Mouse (Mus musculus) forebrain, embryonic 14.5 days (tissue): ENCODE results near the gene Tnn. TPM values are rescaled to one million over a fixed set of nuclear protein-coding genes. Genes with fewer than 3 reads are reported as not detected.
A peak's percentile ranks its signal among the peaks of the same experiment; 100 is the strongest.

ENCODE experiments used
- ATAC-seq: fragments of 200-750 bp; cut with Nextera tagmentation; 2 replicates; pipeline ENCODE4 v1.8.0; 2017; ENCODE audit warnings: mild to moderate bottlenecking, moderate library complexity
- DNase-seq: peaks from one replicate; pipeline ENCODE4 v3.0.0-alpha.2; 2015; ENCODE audit warnings: low spot score
- H3K27ac ChIP-seq: fragments of 300-500 bp; sonication (generic); 2 replicates; pipeline ENCODE4 v1.5.1; 2014; ENCODE audit warnings: low read depth, mild to moderate bottlenecking, control low read depth, low read length, moderate library complexity
- H3K27me3 ChIP-seq: fragments of 300-500 bp; sonication (generic); replicated peaks from 2 replicates; pipeline ENCODE4 v1.6.1; 2014; ENCODE audit warnings: low read length, control low read depth, mixed read lengths; ENCODE audit not compliant: control insufficient read depth, insufficient read depth
- H3K36me3 ChIP-seq: fragments of 300-500 bp; sonication (generic); 2 replicates; pipeline ENCODE4 v1.6.1; 2014; ENCODE audit warnings: low read length, control low read depth; ENCODE audit not compliant: control insufficient read depth, insufficient read depth
- H3K4me1 ChIP-seq: fragments of 300-500 bp; sonication (generic); 2 replicates; pipeline ENCODE4 v1.6.1; 2014; ENCODE audit warnings: antibody characterized with exemption, low read length, control low read depth; ENCODE audit not compliant: control insufficient read depth, insufficient read depth
- H3K4me2 ChIP-seq: fragments of 300-500 bp; sonication (generic); 2 replicates; pipeline ENCODE4 v1.6.1; 2014; ENCODE audit warnings: mild to moderate bottlenecking, control low read depth, low read length
- H3K4me3 ChIP-seq: fragments of 300-500 bp; sonication (generic); 2 replicates; pipeline ENCODE4 v1.5.1; 2014; ENCODE audit warnings: low read depth, low read length, control low read depth
- H3K9ac ChIP-seq: fragments of 300-500 bp; sonication (generic); 2 replicates; pipeline ENCODE4 v1.6.1; 2014; ENCODE audit warnings: mild to moderate bottlenecking, low read length, control low read depth, moderate library complexity
- H3K9me3 ChIP-seq: fragments of 300-500 bp; sonication (generic); replicated peaks from 2 replicates; pipeline ENCODE4 v1.6.1; 2016; ENCODE audit warnings: low read length, control low read depth, mixed read lengths; ENCODE audit not compliant: control insufficient read depth
- WGBS: fragments of 180-500 bp; shearing (Covaris S2); extraction: QIAGEN DNeasy Blood & Tissue Kit; methylation state at CpG from one replicate; pipeline ENCODE4 v1.1.7; 2014; 5-methylcytosine and 5-hydroxymethylcytosine counted together
- polyA plus RNA-seq: library from polyadenylated mRNA; unstranded; fragments of >200 nt; fragmentation: Nextera tagmentation; extraction: Ambion mirVana; gene quantifications from 2 replicates; pipeline ENCODE4 v1.2.1, GENCODE M21; 2014

The Tnn gene
- polyA plus RNA-seq, 1 experiment from 2014 or later, result 0.04 TPM

DNA sequence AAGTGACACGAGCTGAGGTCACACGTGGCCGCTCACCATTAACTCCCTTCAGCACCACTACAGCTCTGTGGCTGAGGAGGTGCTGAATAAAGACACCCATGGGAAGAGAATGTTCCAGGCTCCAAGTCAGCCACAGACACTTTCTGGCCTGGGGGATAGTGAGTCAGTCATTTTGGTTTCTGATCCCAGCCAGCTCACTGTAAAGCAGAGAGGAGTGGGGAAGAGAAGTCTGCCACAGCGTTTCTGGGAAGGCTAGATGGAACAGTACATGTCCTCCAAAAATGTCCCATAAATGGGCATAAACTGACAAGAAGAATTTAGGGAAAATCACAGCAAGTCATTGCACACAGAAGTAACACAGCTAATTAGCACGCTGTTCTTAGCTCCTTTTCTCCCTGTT, 52.4 kb downstream of the Tnn start:
- no peak overlapping the region for H3K4me3 ChIP-seq
- no peaks in the 10 kb centered on the region for H3K4me1 ChIP-seq
- H3K4me2 ChIP-seq, result no peak overlapping the region
- no peaks in the 10 kb centered on the region for H3K27me3 ChIP-seq
- ATAC-seq (no peak), DNase-seq (no peak)
- H3K27ac ChIP-seq, result no peak overlapping the region
- WGBS, result 71% methylated on average over 5 of the region's 5 CpGs
- H3K36me3 ChIP-seq, result no peaks in the 10 kb centered on the region
- no peak overlapping the region for H3K9ac ChIP-seq
- no peaks in the 10 kb centered on the region for H3K9me3 ChIP-seq

DNA sequence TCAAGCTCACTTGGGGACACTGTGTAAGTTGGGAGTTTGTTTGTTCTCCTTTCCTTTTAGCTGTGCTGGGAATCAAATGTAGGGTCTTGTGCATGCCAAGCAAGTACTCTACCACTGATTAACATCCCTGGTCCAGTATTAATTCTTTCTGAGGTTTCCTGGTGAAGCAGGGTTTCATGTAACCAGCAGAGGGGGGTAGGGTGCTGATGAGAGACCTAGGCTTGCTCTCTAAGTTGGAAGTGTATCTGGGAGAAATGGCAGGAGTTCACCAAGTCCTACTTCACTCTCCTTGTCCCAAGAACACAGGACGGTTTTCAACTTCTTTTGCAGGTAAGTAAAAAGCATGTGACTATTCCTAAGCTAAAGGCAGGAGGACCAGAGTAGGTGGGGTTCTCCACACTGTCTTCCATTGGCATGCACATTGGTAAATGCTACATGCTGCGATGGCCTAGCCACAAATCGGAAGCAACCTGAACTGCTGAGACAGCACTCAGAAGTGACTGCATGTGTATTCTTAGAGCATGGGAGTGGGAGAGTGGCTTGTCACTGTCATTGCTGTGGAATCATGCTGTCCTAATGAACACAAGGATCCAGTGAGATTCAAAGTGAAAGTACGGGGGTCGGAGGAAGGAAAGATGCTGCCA, 53.6 kb downstream of the Tnn start:
- Histone ChIP-seq H3K36me3 (no peaks in the 10 kb centered on the region), H3K27me3 (no peaks in the 10 kb centered on the region), H3K4me2 (no peak overlapping the region), H3K4me1 (no peaks in the 10 kb centered on the region), H3K4me3 (no peak overlapping the region), H3K27ac (no peak overlapping the region), H3K9ac (no peak overlapping the region), H3K9me3 (no peaks in the 10 kb centered on the region)
- WGBS, result 82% methylated on average over 5 of the region's 5 CpGs
- no peak for ATAC-seq
- no peak for DNase-seq

DNA sequence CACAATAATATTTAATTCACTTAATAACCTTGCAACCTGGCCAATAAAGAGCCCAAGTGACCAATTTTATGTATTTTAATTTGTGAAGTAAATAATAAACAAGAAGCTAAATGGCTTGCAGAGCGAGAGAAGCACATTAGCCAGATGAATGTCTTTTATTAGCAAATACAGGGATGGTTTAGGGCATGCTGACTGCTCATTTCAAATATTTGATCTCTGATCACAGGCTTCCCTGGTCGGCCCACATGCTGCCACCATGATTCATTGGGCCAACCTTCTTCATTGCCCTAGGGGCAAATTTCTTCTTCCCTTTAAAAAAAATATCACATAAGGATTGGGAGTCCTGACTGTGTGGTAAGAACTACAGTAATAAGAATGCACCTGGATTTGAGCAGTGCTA, 66.7 kb downstream of the Tnn start:
- H3K4me3 ChIP-seq, result no peak overlapping the region
- no peak for ATAC-seq
- DNase-seq, result no peak
- no peaks in the 10 kb centered on the region for H3K9me3 ChIP-seq
- no peaks in the 10 kb centered on the region for H3K36me3 ChIP-seq
- WGBS, result 96% methylated on average over 2 of the region's 2 CpGs
- no peaks in the 10 kb centered on the region for H3K27me3 ChIP-seq
- no peak overlapping the region for H3K9ac ChIP-seq
- H3K27ac ChIP-seq, result no peak overlapping the region
- no peaks in the 10 kb centered on the region for H3K4me1 ChIP-seq
- no peak overlapping the region for H3K4me2 ChIP-seq

DNA sequence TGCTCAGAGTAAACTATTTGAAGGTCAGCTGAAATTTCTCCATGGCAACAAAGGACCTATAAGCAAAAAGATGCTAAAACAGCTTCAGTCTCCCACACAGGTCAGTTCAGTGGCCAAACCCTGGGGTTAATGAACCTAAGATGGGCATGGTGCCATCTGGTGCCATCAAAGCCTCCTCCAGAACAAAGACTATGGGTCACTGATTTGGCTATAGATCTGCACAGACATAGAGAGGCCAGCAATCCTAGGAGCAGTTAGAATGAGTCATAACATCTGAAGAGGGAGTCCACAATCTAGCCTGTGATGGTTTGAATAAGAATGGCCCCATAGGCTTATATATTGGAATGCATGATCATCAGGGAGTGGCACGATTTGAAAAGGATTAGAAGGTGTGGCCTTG, 69.1 kb downstream of the Tnn start:
- H3K4me1 ChIP-seq, result no peaks in the 10 kb centered on the region
- 88% methylated on average over 1 of the region's 1 CpGs for WGBS
- H3K4me2 ChIP-seq, result no peak overlapping the region

DNA sequence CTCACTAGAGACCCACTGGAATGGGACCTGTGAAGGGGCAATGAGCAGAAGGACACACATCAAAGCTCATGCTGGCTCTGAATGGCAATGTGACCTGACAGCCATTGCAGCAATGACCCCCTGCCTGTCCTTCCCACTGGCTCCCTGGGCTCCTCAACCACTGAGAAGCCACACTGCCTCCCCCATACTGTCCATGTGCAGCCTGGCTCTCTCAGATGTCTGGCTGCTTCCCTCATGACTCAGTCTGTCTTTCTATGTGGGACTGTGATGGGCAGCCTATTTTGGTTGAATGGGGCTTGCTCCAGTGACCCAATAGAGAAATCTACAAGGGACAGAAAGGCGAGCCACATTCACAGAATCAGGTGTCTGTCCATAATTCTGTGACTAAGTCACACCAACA, 70.7 kb downstream of the Tnn start:
- Histone ChIP-seq H3K4me1 (no peaks in the 10 kb centered on the region), H3K27ac (no peak overlapping the region), H3K36me3 (no peaks in the 10 kb centered on the region), H3K27me3 (no peaks in the 10 kb centered on the region), H3K4me3 (no peak overlapping the region), H3K9ac (no peak overlapping the region), H3K9me3 (no peaks in the 10 kb centered on the region), H3K4me2 (no peak overlapping the region)
- 86% methylated on average over 1 of the region's 1 CpGs for WGBS
- ATAC-seq, result no peak
- no peak for DNase-seq

More for the DNA sequence above, 69.1 kb downstream of the Tnn start:
- Histone ChIP-seq H3K4me3 (no peak overlapping the region), H3K9me3 (no peaks in the 10 kb centered on the region), H3K9ac (no peak overlapping the region), H3K27ac (no peak overlapping the region), H3K27me3 (no peaks in the 10 kb centered on the region), H3K36me3 (no peaks in the 10 kb centered on the region)
- ATAC-seq, result no peak
- no peak for DNase-seq

DNA sequence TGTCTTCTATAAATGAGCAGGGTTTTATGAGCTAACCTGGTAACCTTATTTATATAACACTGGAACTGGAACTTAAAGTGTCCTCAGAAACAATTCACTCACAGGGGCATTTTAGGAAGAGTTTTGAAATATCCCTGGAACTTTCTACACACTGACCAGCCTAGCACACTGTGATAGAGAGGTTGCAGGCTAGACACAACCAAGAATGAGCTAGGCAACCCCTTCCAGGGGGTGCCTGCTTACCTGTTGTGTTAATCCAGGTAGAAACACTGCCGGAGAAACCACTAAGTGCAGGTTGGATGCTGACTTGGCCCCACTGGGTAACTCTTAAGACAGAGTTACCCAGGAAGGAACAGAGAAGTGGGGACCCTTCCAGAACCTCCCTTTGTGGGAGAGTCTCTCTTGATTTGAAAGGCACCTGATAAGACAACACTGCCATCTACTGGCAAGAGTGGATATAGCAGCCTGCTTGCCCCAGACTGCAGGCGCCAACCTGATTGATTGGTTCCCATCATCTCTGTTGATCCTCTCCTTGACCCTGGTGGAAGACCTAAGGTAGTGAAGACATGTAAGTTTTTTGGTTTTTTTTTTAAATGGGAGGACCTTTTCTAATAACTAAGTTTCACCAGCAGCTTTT, 72.5 kb downstream of the Tnn start:
- Histone ChIP-seq H3K9me3 (no peaks in the 10 kb centered on the region), H3K4me1 (no peaks in the 10 kb centered on the region), H3K4me2 (no peak overlapping the region), H3K27ac (no peak overlapping the region), H3K4me3 (no peak overlapping the region), H3K9ac (no peak overlapping the region), H3K27me3 (no peaks in the 10 kb centered on the region), H3K36me3 (no peaks in the 10 kb centered on the region)
- peak; percentile 78 for ATAC-seq
- 31% methylated on average over 2 of the region's 2 CpGs for WGBS
- peak; percentile 87 for DNase-seq

DNA sequence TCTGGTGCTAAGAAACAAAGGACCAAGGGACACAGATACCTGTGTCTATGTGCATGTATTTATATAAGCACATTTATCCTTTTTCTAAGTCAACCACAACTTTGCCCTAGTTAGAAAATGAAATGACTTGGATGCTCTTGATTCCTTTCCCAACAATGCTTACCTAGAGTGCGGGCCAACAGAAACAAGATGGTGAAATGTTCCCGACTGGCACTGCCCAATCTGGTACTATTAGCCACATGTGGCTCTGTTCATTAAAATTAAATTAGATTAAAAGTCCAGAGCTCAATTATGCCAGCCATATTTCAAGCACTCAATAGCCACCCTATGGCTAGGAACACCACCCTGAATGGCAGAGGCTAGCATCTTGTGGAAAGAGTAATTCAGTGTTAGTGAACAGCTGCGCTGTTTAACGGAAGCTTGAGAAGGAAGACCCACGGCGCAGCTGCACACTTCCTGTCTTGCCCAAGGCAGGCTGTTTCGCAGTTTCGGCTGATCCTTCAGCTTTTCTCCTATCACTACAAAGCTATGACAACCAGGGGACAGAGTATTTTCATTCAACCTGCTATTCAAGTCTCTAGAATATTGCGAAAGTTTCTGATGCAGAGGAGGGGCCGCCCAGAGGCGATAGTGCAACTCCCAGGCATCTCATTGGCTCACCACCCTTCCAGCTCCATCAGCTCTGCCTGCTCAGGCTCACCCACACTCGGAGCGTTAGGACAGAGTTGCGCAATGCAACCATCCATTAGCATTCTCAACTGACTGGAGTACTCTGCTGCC, 74.3 kb downstream of the Tnn start:
- no peak overlapping the region for H3K4me3 ChIP-seq
- no peaks in the 10 kb centered on the region for H3K9me3 ChIP-seq
- H3K9ac ChIP-seq, result no peak overlapping the region
- no peak overlapping the region for H3K27ac ChIP-seq
- H3K4me1 ChIP-seq, result no peaks in the 10 kb centered on the region
- no peak for DNase-seq
- no peaks in the 10 kb centered on the region for H3K36me3 ChIP-seq
- no peaks in the 10 kb centered on the region for H3K27me3 ChIP-seq
- ATAC-seq, result no peak
- WGBS, result 81% methylated on average over 14 of the region's 14 CpGs
- H3K4me2 ChIP-seq, result no peak overlapping the region

DNA sequence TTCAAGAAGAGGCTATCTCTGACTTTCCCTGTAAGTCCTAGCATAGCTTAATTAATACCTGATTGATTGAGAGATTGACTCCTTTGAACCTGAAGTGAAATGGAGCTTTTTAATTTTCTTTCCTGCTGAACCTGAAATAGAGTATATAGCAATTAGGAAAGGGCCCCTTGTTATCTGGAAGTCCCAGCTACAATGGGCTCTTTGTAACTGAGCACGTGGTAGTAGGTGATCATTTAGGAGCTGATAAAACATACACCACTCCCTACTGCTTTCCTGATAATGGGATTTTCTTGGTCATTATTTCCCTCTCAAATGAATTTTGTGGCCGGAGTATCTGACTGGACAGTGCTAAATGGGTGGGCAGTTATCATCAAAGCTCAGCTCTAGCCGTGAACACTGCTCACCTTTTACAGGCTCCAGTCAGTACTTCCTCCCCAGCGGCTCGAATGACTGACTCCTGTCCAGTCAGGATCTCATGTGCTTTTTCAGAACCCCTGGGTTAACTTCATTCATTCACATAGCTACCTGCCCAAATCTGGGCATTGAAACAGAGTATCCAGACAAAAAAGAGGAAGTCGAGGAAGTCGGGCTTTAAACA, 88.7 kb downstream of the Tnn start:
- Histone ChIP-seq H3K9ac (no peak overlapping the region), H3K9me3 (peaks cover 2% of the 10 kb centered on the region; the same call in 1 of the 2 replicates), H3K27ac (no peak overlapping the region), H3K4me1 (no peaks in the 10 kb centered on the region), H3K36me3 (no peaks in the 10 kb centered on the region), H3K4me3 (no peak overlapping the region), H3K27me3 (no peaks in the 10 kb centered on the region), H3K4me2 (no peak overlapping the region)
- DNase-seq (no peak), ATAC-seq (no peak)
- 47% methylated on average over 7 of the region's 7 CpGs for WGBS
